Mouse (Mus musculus) olfactory bulb, adult 2 months (tissue): ENCODE data around the gene Wscd2. TPM values are rescaled to one million over a fixed set of nuclear protein-coding genes. Genes with fewer than 3 reads are reported as not detected.
A peak's percentile ranks its signal among the peaks of the same experiment; 100 is the strongest.

Source experiments
- H3K27ac ChIP-seq: fragments of 200-500 bp; 2 replicates; pipeline ENCODE4 v1.5.1; 2012; ENCODE audit warnings: low read depth, low read length; ENCODE audit not compliant: insufficient read depth
- H3K4me1 ChIP-seq: fragments of 200-500 bp; 2 replicates; pipeline ENCODE4 v1.6.1; 2012; ENCODE audit warnings: low read length; ENCODE audit not compliant: control insufficient read depth, insufficient read depth
- H3K4me3 ChIP-seq: fragments of 200-500 bp; 2 replicates; pipeline ENCODE4 v1.5.1; 2012; ENCODE audit warnings: mild to moderate bottlenecking, low read depth, low read length, moderate library complexity; ENCODE audit not compliant: insufficient read depth
- CTCF ChIP-seq: fragments of 200-500 bp; IDR thresholded peaks from 2 replicates; pipeline ENCODE4 v1.5.1; 2012; ENCODE audit warnings: low read depth, mild to moderate bottlenecking, low read length, moderate library complexity; ENCODE audit not compliant: insufficient read depth
- POLR2A ChIP-seq: fragments of 200-500 bp; IDR thresholded peaks from 2 replicates; pipeline ENCODE4 v1.6.1; 2012; ENCODE audit warnings: mild to moderate bottlenecking, low read depth, low read length, moderate library complexity; ENCODE audit not compliant: insufficient read depth
- WGBS: fragments of 180-500 bp; shearing (Covaris S2); methylation state at CpG from one replicate; pipeline ENCODE4 v1.1.7; 2018; 5-methylcytosine and 5-hydroxymethylcytosine counted together
- polyA plus RNA-seq: library from polyadenylated mRNA; stranded (reverse); fragments of >200 nt; gene quantifications from 2 replicates; pipeline ENCODE4 v1.2.4, GENCODE M21; 2012; ENCODE audit warnings: low replicate concordance; ENCODE audit not compliant: missing spikeins, insufficient read depth, insufficient read length

The Wscd2 gene
- polyA plus RNA-seq, 1 experiment, result not detected

DNA sequence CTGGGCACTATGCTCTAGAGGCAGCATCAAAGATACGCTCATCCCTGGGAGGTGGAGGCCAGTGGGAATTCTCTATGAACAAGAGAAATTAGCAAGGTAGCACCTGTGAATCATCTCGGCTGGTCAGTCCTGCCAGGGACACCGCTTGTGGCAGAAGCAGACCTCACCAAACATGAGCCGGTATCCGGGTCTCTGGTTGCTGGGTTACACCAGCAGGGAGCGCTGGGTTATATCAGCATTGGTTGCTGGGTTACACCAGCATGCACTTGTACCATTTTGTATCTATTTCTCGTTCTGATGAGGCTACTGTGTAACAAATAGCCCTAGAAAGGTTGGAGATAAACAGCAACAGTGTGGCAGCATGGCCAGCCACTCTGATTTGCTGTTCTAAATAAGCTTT lies 17.8 kb upstream of the Wscd2 start:
- Histone ChIP-seq H3K4me1 (peaks cover 11% of the 10 kb centered on the region), H3K4me3 (no peak overlapping the region), H3K27ac (no peak overlapping the region)
- WGBS, result 75% methylated on average over 7 of the region's 7 CpGs
- TF ChIP-seq CTCF (no peak), POLR2A (no peak)

DNA sequence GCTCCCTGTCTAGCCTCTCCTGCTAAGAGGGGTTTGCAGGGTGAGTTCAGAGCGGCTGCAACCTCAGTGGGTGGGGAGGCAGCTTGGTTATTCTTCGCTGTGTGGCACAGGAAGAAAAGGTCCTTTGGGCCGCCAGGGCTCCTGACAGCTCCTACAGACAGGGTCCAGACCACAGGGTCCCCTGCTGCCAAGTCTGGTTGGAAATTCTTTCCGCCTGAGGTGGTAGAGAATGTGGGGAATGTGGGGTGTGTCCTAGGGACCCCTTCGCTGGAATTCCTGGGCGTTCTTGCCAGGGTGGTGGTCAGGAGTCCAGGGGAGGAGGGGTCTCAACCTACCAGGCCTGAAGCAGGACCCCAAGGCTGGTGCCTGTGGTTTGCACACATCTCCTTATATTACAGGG lies 13.3 kb upstream of the Wscd2 start:
- no peak for TF ChIP-seq POLR2A
- no peak for TF ChIP-seq CTCF
- 69% methylated on average over 6 of the region's 6 CpGs for WGBS
- Histone ChIP-seq H3K27ac (no peak overlapping the region), H3K4me3 (no peak overlapping the region), H3K4me1 (no peaks in the 10 kb centered on the region)

DNA sequence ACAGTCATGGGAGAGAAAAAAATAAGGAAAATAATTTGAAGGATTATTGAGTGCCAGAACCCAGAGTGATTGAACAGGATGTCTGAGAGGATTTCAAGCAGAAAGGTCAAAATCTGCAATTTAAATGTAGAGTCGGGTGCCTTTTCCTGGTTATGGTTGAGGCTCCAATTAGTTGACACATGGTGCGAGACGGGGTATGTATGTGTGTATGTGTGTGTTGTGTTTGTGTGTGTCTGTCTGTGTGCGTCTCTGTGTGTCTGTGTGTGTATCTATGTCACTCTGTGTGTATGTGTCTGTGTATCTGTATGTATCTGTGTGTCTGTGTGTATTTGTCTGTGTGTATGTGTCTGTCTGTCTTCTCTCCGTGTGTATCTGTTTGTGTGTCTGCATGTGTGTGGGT lies 11.1 kb upstream of the Wscd2 start:
- TF ChIP-seq POLR2A (no peak), CTCF (no peak)
- WGBS, result 94% methylated on average over 5 of the region's 5 CpGs
- Histone ChIP-seq H3K27ac (no peak overlapping the region), H3K4me1 (no peaks in the 10 kb centered on the region), H3K4me3 (no peak overlapping the region)

DNA sequence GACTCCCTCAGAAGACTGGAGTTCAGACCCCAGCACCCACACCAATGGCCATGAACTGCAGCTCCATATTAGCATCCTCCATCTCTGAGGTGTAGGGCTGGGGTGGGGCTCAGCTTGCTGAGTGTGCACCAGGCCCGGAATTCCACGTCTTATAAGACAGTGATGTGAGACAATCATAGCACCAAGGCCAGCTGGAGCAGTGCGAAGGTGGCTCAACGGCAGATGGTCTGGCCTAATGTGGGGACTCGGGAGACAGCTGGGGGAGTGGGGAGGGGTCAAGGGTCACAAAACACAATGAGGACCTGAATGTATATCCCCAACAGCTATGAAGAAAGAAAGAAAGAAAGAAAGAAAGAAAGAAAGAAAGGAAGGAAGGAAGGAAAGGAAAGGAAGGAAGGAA lies 9.7 kb upstream of the Wscd2 start:
- no peak overlapping the region for H3K4me3 ChIP-seq
- no peak overlapping the region for H3K27ac ChIP-seq
- no peaks in the 10 kb centered on the region for H3K4me1 ChIP-seq
- TF ChIP-seq POLR2A (no peak), CTCF (no peak)
- WGBS, result 78% methylated on average over 5 of the region's 5 CpGs

DNA sequence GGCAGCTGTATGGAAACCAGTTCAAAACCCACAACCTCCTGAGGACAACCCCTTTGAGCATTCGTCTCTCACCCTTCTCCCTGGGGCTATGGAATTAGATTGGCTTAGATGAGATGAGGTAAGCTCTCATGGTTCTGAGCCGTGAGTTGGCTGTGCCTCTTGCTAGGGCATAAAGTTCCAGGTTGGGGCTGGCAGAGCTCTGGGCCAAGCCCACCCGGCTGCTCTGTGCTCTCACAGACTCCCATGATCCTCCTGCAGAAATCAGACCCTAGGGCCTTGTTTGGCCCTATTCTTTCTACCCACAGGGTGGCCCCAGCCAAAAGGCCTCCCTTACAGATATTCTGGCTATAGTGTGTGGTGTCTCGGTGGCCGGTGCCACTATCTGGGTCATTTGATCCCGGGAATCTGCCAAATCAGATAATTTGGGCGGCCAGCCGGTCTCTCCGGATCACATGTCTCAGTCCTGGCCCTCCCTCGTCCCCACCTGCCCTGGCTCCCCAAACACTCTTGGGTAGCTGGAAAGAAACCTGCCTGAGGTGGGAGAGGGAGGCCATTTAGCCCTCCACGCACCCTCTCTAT lies 4.5 kb upstream of the Wscd2 start:
- TF ChIP-seq CTCF (no peak), POLR2A (no peak)
- 80% methylated on average over 11 of the region's 11 CpGs for WGBS
- H3K4me1 ChIP-seq, result peaks cover under 1% of the 10 kb centered on the region; the same call in 1 of the 2 replicates
- no peak overlapping the region for H3K4me3 ChIP-seq
- H3K27ac ChIP-seq, result no peak overlapping the region

DNA sequence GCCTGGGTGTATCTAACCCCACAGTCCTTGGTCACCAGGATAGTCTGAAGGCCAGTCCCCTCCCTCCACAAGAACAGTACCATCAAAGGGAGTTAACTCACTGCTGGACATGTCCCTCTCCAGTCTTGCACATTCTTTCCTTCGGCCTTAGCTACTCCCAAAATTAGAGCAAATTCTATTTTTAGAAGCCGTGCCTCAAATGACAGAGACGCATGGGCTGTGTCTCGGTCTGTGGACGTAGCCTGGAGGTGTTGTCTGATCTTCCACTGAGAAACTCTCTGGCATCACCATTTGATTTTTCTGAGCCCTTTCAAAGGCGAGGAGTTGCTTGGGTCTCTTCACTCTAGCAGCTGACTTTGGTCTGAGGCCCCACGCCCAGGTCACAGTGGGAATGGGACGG lies 2.3 kb upstream of the Wscd2 start:
- peaks cover 11% of the 10 kb centered on the region for H3K4me1 ChIP-seq

DNA sequence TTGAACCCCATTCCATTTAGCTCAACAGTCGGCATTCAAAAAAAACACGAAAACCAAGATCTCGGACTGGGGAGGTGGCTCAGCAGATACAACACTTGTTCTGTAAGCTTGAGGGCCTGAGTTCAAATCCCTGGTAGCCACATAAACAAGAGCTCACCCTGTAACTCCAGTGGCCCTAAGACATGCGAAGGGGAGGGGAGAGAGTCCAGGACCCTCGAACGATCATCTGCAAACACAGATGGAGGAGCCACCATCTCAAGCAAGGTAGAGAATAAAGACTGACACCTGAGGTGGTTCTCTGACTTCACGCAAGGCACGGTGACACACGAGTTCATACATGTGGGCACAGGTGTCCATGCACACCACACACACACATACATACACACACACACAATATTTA lies 516 bp upstream of the Wscd2 start:
- TF ChIP-seq CTCF (no peak), POLR2A (no peak)
- Histone ChIP-seq H3K4me3 (no peak overlapping the region), H3K4me1 (peaks cover 20% of the 10 kb centered on the region), H3K27ac (no peak overlapping the region)
- 95% methylated on average over 9 of the region's 9 CpGs for WGBS

More for the DNA sequence above, 2.3 kb upstream of the Wscd2 start:
- no peak overlapping the region for H3K4me3 ChIP-seq
- no peak overlapping the region for H3K27ac ChIP-seq
- WGBS, result 82% methylated on average over 8 of the region's 8 CpGs
- TF ChIP-seq CTCF (no peak), POLR2A (no peak)

DNA sequence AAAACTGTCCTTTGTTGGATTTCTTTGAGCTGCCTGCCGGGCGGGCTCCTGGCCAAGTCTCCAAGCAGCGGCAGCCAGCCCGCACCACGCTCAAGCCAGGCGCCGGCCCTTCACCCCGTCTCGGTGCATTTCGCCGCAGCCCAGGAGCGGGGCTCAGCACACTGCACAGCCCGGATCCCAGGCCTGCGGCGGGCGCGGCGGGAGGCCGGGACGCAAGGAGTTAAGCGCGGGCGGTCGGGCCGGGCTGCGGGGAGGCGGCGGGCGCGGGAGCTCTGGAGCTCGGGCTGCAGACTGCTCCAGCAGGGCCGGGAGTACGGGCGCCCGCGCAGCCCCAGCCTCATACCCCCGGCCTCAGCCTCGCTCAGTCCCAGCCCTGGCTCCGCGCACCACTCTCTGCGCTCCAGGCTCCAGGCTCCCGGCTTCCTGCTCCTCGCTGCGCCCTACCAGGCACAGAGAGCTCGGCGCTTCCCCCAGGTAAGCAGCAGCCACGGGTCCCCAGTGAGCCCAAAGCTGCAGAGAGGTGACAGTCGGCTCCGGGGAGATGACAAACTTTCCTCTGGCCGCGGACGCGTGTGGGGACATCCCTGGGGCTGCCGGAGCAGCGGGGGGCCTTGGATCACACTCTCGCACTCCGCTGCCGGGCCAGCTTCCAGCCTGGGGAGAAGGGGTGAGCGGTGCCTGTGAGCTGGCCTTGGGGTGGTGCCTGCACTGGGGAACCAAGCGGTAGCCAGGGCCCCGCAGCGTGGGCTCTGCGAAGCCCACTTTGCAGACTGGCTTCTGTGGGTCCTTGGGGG lies 531 bp downstream of the Wscd2 start:
- 2% methylated on average over 63 of the region's 63 CpGs for WGBS
- H3K27ac ChIP-seq, result peak overlapping the region; percentile 82
- peaks cover 20% of the 10 kb centered on the region for H3K4me1 ChIP-seq
- peak overlapping the region; percentile 77 for H3K4me3 ChIP-seq
- TF ChIP-seq POLR2A (no peak), CTCF (no peak)

DNA sequence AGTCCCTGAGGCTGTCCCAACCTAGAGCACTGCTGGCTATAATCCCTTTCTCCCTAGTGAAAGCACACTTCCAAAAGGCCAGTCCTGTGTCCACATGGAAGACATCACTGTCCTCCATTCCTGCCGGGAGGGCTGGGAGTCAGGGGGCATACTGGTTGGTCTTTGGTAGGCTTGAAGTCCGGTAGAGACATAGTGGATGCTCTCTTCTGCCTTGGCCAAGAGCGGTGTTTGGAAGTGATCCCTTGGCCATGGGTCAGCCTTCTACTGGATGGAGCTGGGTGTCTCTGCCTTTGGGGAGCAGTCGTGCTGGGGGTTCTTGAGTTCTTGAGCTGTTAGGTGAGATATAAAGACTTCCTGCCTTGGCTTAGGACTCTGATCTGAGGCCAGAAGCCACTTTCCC lies 1.4 kb downstream of the Wscd2 start:
- H3K27ac ChIP-seq, result no peak overlapping the region
- peaks cover 20% of the 10 kb centered on the region for H3K4me1 ChIP-seq
- H3K4me3 ChIP-seq, result peak overlapping the region; percentile 77
- 54% methylated on average over 4 of the region's 4 CpGs for WGBS
- TF ChIP-seq POLR2A (no peak), CTCF (no peak)

DNA sequence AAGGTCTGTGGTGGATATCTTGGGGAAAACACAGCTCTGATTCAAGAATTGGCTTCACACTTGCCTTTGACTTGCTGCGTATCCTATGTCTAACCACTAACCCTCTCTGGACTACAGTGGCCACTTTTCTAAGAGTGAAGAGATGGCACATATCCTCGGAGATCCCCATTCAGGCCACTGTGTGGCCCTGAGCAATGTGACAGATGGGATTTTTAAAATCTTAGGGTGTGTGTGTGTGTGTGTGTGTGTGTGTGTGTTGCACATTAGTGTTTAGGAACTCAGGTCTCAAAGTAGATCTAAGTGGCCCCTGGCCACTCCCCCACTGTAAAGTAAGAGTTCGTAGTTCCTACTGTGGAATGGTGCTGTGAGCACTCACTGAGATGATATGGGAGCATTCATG lies 1.9 kb downstream of the Wscd2 start:
- WGBS, result 68% methylated on average over 3 of the region's 3 CpGs
- H3K27ac ChIP-seq, result no peak overlapping the region
- no peak for TF ChIP-seq POLR2A
- TF ChIP-seq CTCF, result no peak
- H3K4me1 ChIP-seq, result peaks cover 20% of the 10 kb centered on the region
- H3K4me3 ChIP-seq, result peak overlapping the region; percentile 77
